Mouse (Mus musculus) bone marrow, adult 2 months (tissue): ENCODE data around the gene Wdpcp.

Experiments
- CTCF ChIP-seq: fragments of 200-500 bp; IDR thresholded peaks from 2 replicates; pipeline ENCODE4 v1.5.1; 2011; ENCODE audit warnings: low read length, control low read depth; ENCODE audit not compliant: control insufficient read depth, insufficient read depth
- POLR2A ChIP-seq: fragments of 200-500 bp; IDR thresholded peaks from 2 replicates; pipeline ENCODE4 v1.6.1; 2011; ENCODE audit warnings: low read depth, mild to moderate bottlenecking, control low read depth, low read length, borderline replicate concordance; ENCODE audit not compliant: control insufficient read depth

DNA sequence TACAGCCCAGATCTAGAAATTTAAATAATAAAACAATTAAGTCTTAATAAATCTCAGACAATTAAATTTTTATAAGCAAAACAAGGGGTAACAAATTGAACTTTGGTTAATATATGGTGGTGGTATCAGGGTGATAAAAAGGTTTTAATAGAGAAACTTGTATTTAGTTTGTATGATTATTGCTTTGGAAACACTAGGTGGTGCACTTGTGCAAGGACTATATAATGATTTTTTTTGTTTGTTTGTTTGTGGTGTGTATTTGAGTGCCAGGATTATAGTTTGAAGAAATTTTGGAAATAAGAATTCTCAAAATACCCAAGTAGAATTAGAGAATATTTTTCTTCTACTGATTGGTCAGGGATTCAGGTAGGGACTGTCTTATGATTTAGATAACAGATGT lies 43.9 kb downstream of the Wdpcp start:
- TF ChIP-seq CTCF: no peak
- TF ChIP-seq POLR2A: no peak
